Mouse (Mus musculus) midbrain, embryonic 16.5 days (tissue): ENCODE results near the gene Dbndd2. TPM values are rescaled to one million over a fixed set of nuclear protein-coding genes. Genes with fewer than 3 reads are reported as not detected.

ENCODE experiments used
- ATAC-seq: fragments of 200-750 bp; cut with Nextera tagmentation; 2 replicates; pipeline ENCODE4 v1.8.0; 2017; ENCODE audit warnings: moderate TSS enrichment
- H3K27ac ChIP-seq: fragments of 300-500 bp; sonication (generic); 2 replicates; pipeline ENCODE4 v1.5.1; 2014; ENCODE audit warnings: mild to moderate bottlenecking, low read length, mixed read lengths
- H3K27me3 ChIP-seq: fragments of 300-500 bp; sonication (generic); 2 replicates; pipeline ENCODE4 v1.6.1; 2014; ENCODE audit warnings: low read depth, low read length, mixed read lengths; ENCODE audit not compliant: control insufficient read depth, insufficient read depth
- H3K36me3 ChIP-seq: fragments of 300-500 bp; sonication (generic); 2 replicates; pipeline ENCODE4 v1.6.1; 2014; ENCODE audit warnings: mild to moderate bottlenecking, low read length, moderate library complexity, mixed read lengths; ENCODE audit not compliant: control insufficient read depth, insufficient read depth
- H3K4me1 ChIP-seq: fragments of 300-500 bp; sonication (generic); 2 replicates; pipeline ENCODE4 v1.6.1; 2014; ENCODE audit warnings: mild to moderate bottlenecking, low read length, mixed read lengths; ENCODE audit not compliant: control insufficient read depth, insufficient read depth
- H3K4me2 ChIP-seq: fragments of 300-500 bp; sonication (generic); 2 replicates; pipeline ENCODE4 v1.6.1; 2014; ENCODE audit warnings: mild to moderate bottlenecking, low read length, mixed read lengths
- H3K4me3 ChIP-seq: fragments of 300-500 bp; sonication (generic); 2 replicates; pipeline ENCODE4 v1.5.1; 2014; ENCODE audit warnings: low read depth, mild to moderate bottlenecking, low read length, moderate library complexity, mixed read lengths
- H3K9ac ChIP-seq: fragments of 300-500 bp; sonication (generic); 2 replicates; pipeline ENCODE4 v1.6.1; 2014; ENCODE audit warnings: low read depth, low read length, mixed read lengths
- H3K9me3 ChIP-seq: fragments of 300-500 bp; sonication (generic); replicated peaks from 2 replicates; pipeline ENCODE4 v1.6.1; 2014; ENCODE audit warnings: mild to moderate bottlenecking, low read length, mixed read lengths; ENCODE audit not compliant: control insufficient read depth, poor library complexity, severe bottlenecking
- WGBS: fragments of 180-500 bp; shearing (Covaris S2); extraction: QIAGEN DNeasy Blood & Tissue Kit; methylation state at CpG from one replicate; pipeline ENCODE4 v1.1.7; 2014; 5-methylcytosine and 5-hydroxymethylcytosine counted together
- polyA plus RNA-seq: library from polyadenylated mRNA; unstranded; fragments of >200 nt; fragmentation: Nextera tagmentation; extraction: Ambion mirVana; gene quantifications from 2 replicates; pipeline ENCODE4 v1.2.1, GENCODE M21; 2015

The Dbndd2 gene
- polyA plus RNA-seq, 1 experiment from 2014 or later: 17.8 TPM

GRCm38 (mm10) chr2:164457942-164458341, 28.0 kb upstream of the Dbndd2 start:
- H3K36me3 ChIP-seq: no peaks in the 10 kb centered on the region
- peaks cover 13% of the 10 kb centered on the region for H3K4me1 ChIP-seq
- no peak for ATAC-seq
- H3K4me2 ChIP-seq: no peak overlapping the region
- H3K27me3 ChIP-seq: no peaks in the 10 kb centered on the region
- H3K27ac ChIP-seq: no peak overlapping the region
- 53% methylated on average over 7 of the region's 7 CpGs for WGBS
- H3K4me3 ChIP-seq: no peak overlapping the region
- H3K9ac ChIP-seq: no peak overlapping the region
- no peaks in the 10 kb centered on the region for H3K9me3 ChIP-seq

DNA sequence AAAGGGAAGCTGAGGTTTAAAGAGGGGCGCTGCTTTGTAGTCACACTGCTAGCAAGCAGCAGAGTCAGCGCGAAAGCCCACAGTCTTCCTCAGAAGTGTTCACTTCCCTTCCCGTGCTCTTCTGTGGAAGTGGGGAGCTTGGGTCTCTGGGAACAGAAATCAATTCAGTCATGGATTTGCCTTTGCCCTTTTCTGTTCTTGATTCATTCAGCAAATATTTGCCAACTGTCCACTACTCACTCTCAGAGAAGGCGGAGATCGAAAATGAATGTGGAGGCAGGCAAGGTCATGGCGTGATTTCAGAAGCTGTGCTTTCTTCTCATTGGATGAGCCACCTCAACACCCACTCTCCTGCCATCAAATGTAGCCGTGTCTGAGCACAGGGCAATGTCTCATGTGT, 27.4 kb upstream of the Dbndd2 start:
- Histone ChIP-seq H3K27me3 (no peaks in the 10 kb centered on the region), H3K27ac (no peak overlapping the region), H3K4me1 (peaks cover 18% of the 10 kb centered on the region), H3K9me3 (no peaks in the 10 kb centered on the region), H3K4me3 (no peak overlapping the region), H3K4me2 (no peak overlapping the region), H3K36me3 (no peaks in the 10 kb centered on the region; the same call in 1 of the 2 replicates), H3K9ac (no peak overlapping the region)
- no peak for ATAC-seq
- WGBS: 88% methylated on average over 8 of the region's 8 CpGs

DNA sequence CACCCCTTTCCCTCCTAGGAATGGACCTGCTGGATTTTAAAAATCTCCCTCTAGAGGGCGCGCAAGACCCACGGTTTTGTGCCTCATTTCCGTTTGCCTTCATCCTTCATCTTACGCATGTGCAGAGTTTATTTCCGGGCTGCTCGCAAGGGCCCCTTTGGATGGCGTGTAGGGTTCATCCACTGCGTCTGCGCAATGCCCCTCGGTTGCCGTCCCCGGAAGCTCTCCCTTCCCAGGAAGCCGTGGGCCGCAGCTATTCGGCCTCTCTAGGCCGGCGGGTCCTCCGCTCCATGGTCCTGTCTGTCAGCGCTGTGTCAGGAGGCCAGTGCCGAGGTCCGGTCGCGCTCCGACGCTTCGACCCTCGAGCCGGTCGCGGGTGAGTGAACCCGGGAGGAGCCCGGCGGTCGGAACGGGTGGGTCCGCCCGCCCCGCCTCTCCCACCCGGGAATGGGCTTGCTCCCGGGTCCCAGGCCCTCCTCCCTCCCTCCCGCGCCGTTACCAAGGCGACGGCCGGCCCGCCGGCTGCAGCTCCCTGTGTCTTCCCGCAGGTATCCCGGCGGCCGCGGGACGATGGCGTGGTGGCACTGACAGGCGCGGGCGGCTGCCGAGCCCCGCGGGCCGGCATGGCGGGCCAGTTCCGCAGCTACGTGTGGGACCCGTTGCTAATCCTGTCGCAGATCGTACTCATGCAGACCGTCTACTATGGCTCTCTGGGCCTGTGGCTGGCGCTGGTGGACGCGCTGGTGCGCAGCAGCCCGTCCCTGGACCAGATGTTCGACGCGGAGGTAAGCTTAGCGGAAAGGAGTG, 25.0 kb upstream of the Dbndd2 start, which contains the start of gene Gm20458:
TSS of gene Gm20458 (plus strand) at position 223 of the 807 bp plus-strand sequence.
- peaks cover 15% of the 10 kb centered on the region for H3K36me3 ChIP-seq
- no peaks in the 10 kb centered on the region for H3K9me3 ChIP-seq
- peak within 1 kb of the TSS; percentile 95 for H3K27ac ChIP-seq
- under 1% methylated on average over 71 of the region's 79 CpGs for WGBS
- peaks cover 18% of the 10 kb centered on the region for H3K4me1 ChIP-seq
- H3K27me3 ChIP-seq: no peaks in the 10 kb centered on the region
- peak within 1 kb of the TSS; percentile 95 for H3K4me3 ChIP-seq
- ATAC-seq: peak; percentile 99
- H3K9ac ChIP-seq: peak within 1 kb of the TSS; percentile 89
- peak within 1 kb of the TSS; percentile 91 for H3K4me2 ChIP-seq

DNA sequence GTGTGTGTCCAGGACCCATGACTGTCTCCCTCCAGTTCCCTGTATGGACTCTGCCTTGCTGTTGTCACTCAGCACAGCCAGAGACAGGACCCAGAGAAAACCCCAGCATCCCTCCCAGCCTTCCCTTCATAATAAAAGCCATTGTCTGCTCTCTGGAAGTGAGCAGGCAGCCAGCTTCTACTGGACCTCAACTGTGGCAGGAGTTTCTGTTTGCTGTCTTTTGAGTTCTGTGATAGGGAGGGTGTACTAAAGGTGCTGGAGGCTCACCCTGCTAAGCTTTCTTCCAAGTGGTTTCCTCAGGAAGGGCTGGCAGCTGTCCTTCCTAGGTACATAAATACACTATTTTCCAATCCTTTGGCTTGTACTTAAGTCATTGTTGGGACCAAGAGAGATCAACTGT, 20.7 kb upstream of the Dbndd2 start:
- Histone ChIP-seq H3K4me2 (no peak overlapping the region), H3K9me3 (no peaks in the 10 kb centered on the region), H3K4me3 (no peak overlapping the region), H3K36me3 (peaks cover 23% of the 10 kb centered on the region), H3K9ac (no peak overlapping the region), H3K27ac (no peak overlapping the region), H3K27me3 (no peaks in the 10 kb centered on the region), H3K4me1 (peaks cover 18% of the 10 kb centered on the region)
- ATAC-seq: no peak

GRCm38 (mm10) chr2:164466787-164467186, 19.1 kb upstream of the Dbndd2 start:
- ATAC-seq: no peak
- peaks cover 15% of the 10 kb centered on the region for H3K4me1 ChIP-seq
- H3K4me3 ChIP-seq: no peak overlapping the region
- no peak overlapping the region for H3K4me2 ChIP-seq
- no peak overlapping the region for H3K27ac ChIP-seq
- no peaks in the 10 kb centered on the region for H3K9me3 ChIP-seq
- H3K9ac ChIP-seq: no peak overlapping the region
- no peaks in the 10 kb centered on the region for H3K27me3 ChIP-seq
- 84% methylated on average over 5 of the region's 5 CpGs for WGBS
- H3K36me3 ChIP-seq: peaks cover 23% of the 10 kb centered on the region

DNA sequence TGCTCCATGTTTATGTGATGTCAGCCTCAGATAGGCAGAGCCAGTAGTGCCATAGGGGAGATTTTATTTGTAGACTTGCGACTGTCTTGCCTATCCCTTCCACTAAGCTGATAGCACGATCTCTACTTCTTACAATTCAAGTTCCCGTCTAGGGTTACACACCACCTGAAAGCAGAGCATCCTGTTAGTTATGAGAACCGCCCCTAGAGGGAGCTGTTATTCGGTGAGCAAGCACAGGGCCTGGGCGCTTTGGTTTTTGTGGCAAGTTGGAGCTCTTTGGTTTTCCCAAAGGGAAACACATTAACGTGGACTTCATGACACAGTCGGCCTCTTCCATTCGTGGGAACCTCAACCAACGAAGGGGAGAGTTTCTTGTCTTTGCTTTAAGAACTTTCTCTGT, 15.7 kb upstream of the Dbndd2 start:
- Histone ChIP-seq H3K4me3 (no peak overlapping the region), H3K27me3 (no peaks in the 10 kb centered on the region), H3K9me3 (no peaks in the 10 kb centered on the region), H3K4me1 (no peaks in the 10 kb centered on the region), H3K36me3 (peaks cover 23% of the 10 kb centered on the region), H3K27ac (no peak overlapping the region), H3K9ac (no peak overlapping the region), H3K4me2 (no peak overlapping the region)
- ATAC-seq: no peak
- 27% methylated on average over 10 of the region's 10 CpGs for WGBS

DNA sequence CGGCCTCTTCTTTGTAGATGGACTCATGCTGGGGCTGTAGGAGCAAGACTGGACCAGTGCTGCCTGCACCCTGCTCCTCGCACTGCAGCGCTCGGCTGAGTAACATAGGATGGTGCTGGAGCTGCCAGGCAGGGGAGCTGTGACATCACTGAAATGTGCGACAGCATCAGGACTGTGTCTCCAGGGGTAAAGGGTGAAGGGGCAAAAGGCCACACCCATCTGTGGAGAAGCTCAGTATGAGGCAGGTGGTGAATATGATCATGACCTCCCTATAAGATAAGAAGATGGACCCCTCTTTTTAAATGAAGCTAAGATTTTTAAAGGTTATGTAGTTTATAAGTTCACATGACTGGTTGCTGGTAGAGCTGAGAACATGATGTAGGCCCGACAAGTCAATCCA, 12.3 kb upstream of the Dbndd2 start, which contains the start of gene Trp53tg5:
TSS of gene Trp53tg5 (minus strand) at position 101 of the 400 bp plus-strand sequence.
- WGBS: 83% methylated on average over 6 of the region's 6 CpGs
- Histone ChIP-seq H3K27me3 (no peaks in the 10 kb centered on the region), H3K9me3 (no peaks in the 10 kb centered on the region), H3K9ac (no peak within 1 kb of the TSS), H3K4me1 (no peaks in the 10 kb centered on the region), H3K36me3 (peaks cover 11% of the 10 kb centered on the region), H3K4me3 (no peak within 1 kb of the TSS), H3K4me2 (no peak within 1 kb of the TSS), H3K27ac (no peak within 1 kb of the TSS)
- no peak for ATAC-seq

GRCm38 (mm10) chr2:164486258-164487114, 580 bp downstream of the Dbndd2 start:
- 0 out of 2 replicates have a peak, but pooled peaks cover 2% of the 10 kb centered on the region for H3K27me3 ChIP-seq
- no peaks in the 10 kb centered on the region; the same call in 1 of the 2 replicates for H3K36me3 ChIP-seq
- under 1% methylated on average over 64 of the region's 90 CpGs for WGBS
- peaks cover 6% of the 10 kb centered on the region; the same call in 1 of the 2 replicates for H3K4me1 ChIP-seq
- H3K9me3 ChIP-seq: no peaks in the 10 kb centered on the region
- H3K4me2 ChIP-seq: peak overlapping the region; percentile 98
- H3K4me3 ChIP-seq: peak overlapping the region; percentile 74
- H3K9ac ChIP-seq: peak overlapping the region; percentile 74
- peak; percentile 80 for ATAC-seq
- H3K27ac ChIP-seq: 0 out of 2 replicates have a peak overlapping the region, but pooled peaks have one; percentile 28
